Mouse (Mus musculus) intestine, postnatal 0 days (tissue): ENCODE results near the gene Uevld. TPM values are rescaled to one million over a fixed set of nuclear protein-coding genes. Genes with fewer than 3 reads are reported as not detected.

Experiments
- ATAC-seq: fragments of 200-750 bp; cut with Nextera tagmentation; 2 replicates; pipeline ENCODE4 v1.8.0; 2017; ENCODE audit warnings: mild to moderate bottlenecking, moderate TSS enrichment, moderate library complexity
- H3K27ac ChIP-seq: fragments of 300-500 bp; sonication (generic); 2 replicates; pipeline ENCODE4 v1.5.1; 2014; ENCODE audit warnings: mild to moderate bottlenecking, low read depth, low read length, moderate library complexity
- H3K27me3 ChIP-seq: fragments of 300-500 bp; sonication (generic); replicated peaks from 2 replicates; pipeline ENCODE4 v1.6.1; 2014; ENCODE audit warnings: low read length, mixed read lengths; ENCODE audit not compliant: control insufficient read depth, insufficient read depth
- H3K36me3 ChIP-seq: fragments of 300-500 bp; sonication (generic); 2 replicates; pipeline ENCODE4 v1.6.1; 2014; ENCODE audit warnings: mild to moderate bottlenecking, moderate library complexity; ENCODE audit not compliant: control insufficient read depth, insufficient read depth
- H3K4me1 ChIP-seq: fragments of 300-500 bp; sonication (generic); replicated peaks from 2 replicates; pipeline ENCODE4 v1.6.1; 2014; ENCODE audit warnings: antibody characterized with exemption, low read length, mixed read lengths; ENCODE audit not compliant: control insufficient read depth, insufficient read depth
- H3K4me2 ChIP-seq: fragments of 300-500 bp; sonication (generic); replicated peaks from 2 replicates; pipeline ENCODE4 v1.6.1; 2014; ENCODE audit warnings: low read depth, mild to moderate bottlenecking, moderate library complexity
- H3K4me3 ChIP-seq: fragments of 300-500 bp; sonication (generic); 2 replicates; pipeline ENCODE4 v1.5.1; 2014; ENCODE audit warnings: low read depth, low read length
- H3K9ac ChIP-seq: fragments of 300-500 bp; sonication (generic); 2 replicates; pipeline ENCODE4 v1.6.1; 2014; ENCODE audit warnings: mild to moderate bottlenecking, low read depth, low read length
- H3K9me3 ChIP-seq: fragments of 300-500 bp; sonication (generic); 2 replicates; pipeline ENCODE4 v1.6.1; 2016; ENCODE audit warnings: mixed run types; ENCODE audit not compliant: control insufficient read depth
- CTCF ChIP-seq: sonication (generic); IDR thresholded peaks from 2 replicates; pipeline ENCODE4 v1.5.1; 2016; ENCODE audit warnings: low read depth, mild to moderate bottlenecking, control low read depth, antibody characterized with exemption, moderate library complexity
- WGBS: fragments of 180-500 bp; shearing (Covaris S2); extraction: QIAGEN DNeasy Blood & Tissue Kit; methylation state at CpG from one replicate; pipeline ENCODE4 v1.1.7; 2014; 5-methylcytosine and 5-hydroxymethylcytosine counted together
- polyA plus RNA-seq: library from polyadenylated mRNA; unstranded; fragments of >200 nt; fragmentation: Nextera tagmentation; extraction: Ambion mirVana; gene quantifications from 2 replicates; pipeline ENCODE4 v1.2.1, GENCODE M21; 2015

Uevld gene
- 4.2 and 4.9 TPM in 2 replicates for polyA plus RNA-seq

DNA sequence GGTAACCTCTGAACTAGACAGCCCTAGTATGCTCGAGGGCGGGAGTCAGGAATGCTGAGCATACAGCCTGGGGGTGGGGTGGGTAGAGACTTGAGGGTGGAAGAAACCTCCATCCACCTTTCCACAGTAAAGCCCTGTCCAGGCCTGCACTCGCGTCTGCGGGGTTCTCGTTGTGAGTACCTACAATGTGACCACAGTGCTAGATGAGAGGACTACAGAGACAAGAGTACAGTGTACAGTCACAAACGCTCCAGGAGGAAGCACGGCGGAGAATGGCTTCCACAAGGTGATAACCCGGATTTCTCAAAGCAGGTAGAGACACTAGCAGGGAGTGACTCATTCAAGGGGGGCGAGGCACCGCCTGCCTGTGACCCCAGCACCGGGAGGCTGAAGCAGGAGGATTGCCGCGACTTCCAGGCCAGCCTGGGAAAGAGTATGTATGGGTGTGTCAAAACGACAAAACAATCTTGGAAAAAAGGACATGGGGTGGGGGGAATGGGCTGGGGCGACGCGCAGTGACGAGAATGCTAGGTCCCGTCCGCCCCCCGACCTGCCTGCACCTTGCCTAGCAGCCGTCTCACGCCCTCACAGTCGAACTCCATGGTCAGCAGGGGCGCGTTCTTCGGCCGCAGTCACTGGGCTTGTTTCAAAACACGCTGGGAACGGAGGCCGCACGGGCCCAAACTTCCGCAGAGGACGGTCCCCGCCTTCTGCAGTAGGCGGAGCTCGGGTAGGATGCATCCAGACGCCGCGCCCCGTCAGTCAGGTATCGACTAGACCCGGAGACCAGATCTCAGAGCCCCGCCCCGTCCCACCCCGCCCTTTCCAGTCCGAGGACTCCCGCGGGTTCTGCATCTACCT, at the start of gene Uevld:
Uevld (minus strand) TSS at position 697 of the 861 bp plus-strand sequence.
- Histone ChIP-seq H3K27me3 (no peaks in the 10 kb centered on the region), H3K4me3 (peak within 1 kb of the TSS; percentile 78), H3K9me3 (no peaks in the 10 kb centered on the region), H3K36me3 (peaks cover 14% of the 10 kb centered on the region; the same call in 1 of the 2 replicates), H3K27ac (peak within 1 kb of the TSS; percentile 41), H3K9ac (peak within 1 kb of the TSS; percentile 74), H3K4me2 (peak within 1 kb of the TSS; percentile 95), H3K4me1 (no peaks in the 10 kb centered on the region)
- under 1% methylated on average over 51 of the region's 51 CpGs for WGBS
- peak; percentile 57 for TF ChIP-seq CTCF
- peak; percentile 93 for ATAC-seq

DNA sequence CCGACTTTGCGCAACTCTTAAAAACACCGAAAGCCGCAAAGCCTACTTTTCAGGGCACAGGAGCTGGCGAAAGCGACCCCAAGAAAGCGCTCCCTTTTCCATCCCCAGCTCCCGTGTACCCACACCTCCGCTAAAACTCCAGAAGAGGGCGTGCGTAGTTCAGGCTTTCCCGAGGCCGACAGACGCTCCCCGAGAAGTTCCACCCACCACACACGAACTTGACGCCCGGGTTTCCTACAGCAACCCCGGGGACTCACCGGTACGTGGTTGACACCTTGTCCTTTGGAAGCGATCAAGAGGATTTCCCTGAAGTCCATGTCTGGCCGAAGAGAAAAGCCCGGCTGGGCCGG, 49.5 kb upstream of the Uevld start:
- TF ChIP-seq CTCF, result peak; percentile 75
- no peaks in the 10 kb centered on the region for H3K9me3 ChIP-seq
- H3K27ac ChIP-seq, result peak overlapping the region; percentile 98
- peak overlapping the region; percentile 72 for H3K9ac ChIP-seq
- H3K4me3 ChIP-seq, result peak overlapping the region; percentile 82
- under 1% methylated on average over 25 of the region's 25 CpGs for WGBS
- H3K4me2 ChIP-seq, result peak overlapping the region; percentile 74
- H3K36me3 ChIP-seq, result no peaks in the 10 kb centered on the region
- no peaks in the 10 kb centered on the region for H3K4me1 ChIP-seq
- H3K27me3 ChIP-seq, result no peaks in the 10 kb centered on the region
- ATAC-seq, result peak; percentile 69

DNA sequence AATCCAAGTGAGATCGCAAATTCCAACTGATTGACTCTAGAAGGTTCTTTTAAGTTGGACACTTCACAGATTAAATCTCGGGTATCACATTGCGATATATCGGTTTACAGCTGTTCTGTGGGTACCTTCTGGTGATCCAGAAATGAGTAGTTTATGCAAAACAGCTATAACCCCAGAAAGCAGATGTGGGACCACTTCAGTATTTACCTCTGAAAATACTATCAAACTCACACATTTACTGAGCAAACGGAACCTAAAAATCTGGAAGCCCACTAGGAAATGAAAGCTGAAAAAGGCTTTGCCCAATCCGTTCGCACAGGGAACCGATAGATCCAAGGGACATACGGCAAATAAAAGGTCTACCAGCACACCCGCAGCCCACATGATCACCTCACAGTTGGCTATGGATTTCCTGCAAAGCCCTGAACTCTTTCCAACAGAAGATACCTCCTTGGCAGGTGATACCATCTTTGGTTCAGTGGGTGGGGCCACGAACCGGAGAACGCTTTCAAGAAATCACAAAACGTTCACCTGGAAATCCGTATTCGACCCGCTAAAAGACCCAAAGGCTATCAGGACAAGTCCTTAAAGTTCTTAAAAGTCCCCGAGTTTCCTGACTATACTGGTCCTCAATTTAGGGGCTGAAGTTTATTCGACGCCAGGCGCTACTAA, 48.9 kb upstream of the Uevld start:
- H3K27me3 ChIP-seq, result no peaks in the 10 kb centered on the region
- no peak for TF ChIP-seq CTCF
- ATAC-seq, result no peak

DNA sequence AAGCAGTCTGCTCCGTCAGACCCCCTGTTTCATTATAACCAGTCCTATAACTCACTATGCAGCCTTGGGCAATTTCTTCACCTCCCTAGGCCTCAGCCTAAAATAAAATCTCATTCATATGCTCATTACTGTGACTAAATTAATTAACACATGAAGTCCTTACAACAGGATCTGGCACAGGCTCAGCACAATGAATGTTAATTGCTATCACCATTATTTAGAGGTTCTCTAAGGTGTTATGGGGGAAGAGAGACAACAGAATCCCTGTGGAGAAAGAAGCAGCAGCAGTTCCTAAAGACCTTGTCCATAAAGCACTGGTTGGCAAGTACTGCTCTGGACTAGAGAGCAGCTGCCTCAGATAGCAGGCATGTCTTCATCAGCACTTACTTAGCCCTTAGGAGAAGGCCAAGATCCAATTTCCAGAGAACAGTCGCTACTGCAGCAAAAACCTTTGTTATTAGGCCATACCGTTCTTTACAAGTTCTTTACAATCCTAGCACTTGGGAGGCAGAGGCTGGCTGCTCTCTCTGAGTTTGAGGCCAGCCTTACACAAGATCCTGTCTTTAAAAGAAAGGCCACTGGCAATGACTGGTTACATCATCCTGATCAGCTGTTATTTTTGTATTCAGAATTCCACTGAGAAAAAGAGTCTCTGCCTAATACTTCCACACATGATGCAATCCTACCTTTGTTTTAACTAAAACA, 45.2 kb upstream of the Uevld start:
- ATAC-seq, result no peak
- no peak for TF ChIP-seq CTCF

More for the DNA sequence above, 48.9 kb upstream of the Uevld start:
- 9% methylated on average over 21 of the region's 21 CpGs for WGBS
- peak overlapping the region; percentile 72 for H3K9ac ChIP-seq
- H3K4me3 ChIP-seq, result peak overlapping the region; percentile 82
- H3K36me3 ChIP-seq, result no peaks in the 10 kb centered on the region
- no peaks in the 10 kb centered on the region for H3K4me1 ChIP-seq
- H3K4me2 ChIP-seq, result peak overlapping the region; percentile 74
- no peaks in the 10 kb centered on the region for H3K9me3 ChIP-seq
- H3K27ac ChIP-seq, result peak overlapping the region; percentile 98

DNA sequence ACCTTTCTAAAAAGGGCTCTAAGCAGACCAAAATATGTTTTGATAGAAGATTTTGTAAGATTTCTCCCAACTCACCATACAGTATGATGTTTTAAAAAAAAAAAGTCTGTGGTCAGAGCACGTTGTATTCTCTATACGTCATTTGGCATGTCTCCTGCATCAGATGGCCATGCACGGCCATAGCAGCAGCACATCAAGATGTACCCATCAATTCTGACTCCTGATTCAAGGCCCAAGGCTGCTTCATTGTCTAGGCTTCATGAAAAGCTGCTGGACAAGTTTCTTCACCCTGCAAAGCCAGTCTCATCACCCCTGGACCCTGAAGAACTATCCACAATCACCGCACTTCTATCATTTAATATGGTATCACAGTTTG, 43.6 kb upstream of the Uevld start:
- TF ChIP-seq CTCF, result no peak
- no peak for ATAC-seq
- WGBS, result 64% methylated on average over 4 of the region's 4 CpGs
- H3K27ac ChIP-seq, result no peak overlapping the region
- H3K27me3 ChIP-seq, result no peaks in the 10 kb centered on the region
- no peak overlapping the region for H3K4me2 ChIP-seq
- H3K9ac ChIP-seq, result no peak overlapping the region
- peaks cover 19% of the 10 kb centered on the region for H3K36me3 ChIP-seq
- H3K4me3 ChIP-seq, result no peak overlapping the region
- peaks cover 11% of the 10 kb centered on the region; the same call in 1 of the 2 replicates for H3K4me1 ChIP-seq
- no peaks in the 10 kb centered on the region for H3K9me3 ChIP-seq

More for the DNA sequence above, 45.2 kb upstream of the Uevld start:
- Histone ChIP-seq H3K27me3 (no peaks in the 10 kb centered on the region), H3K9ac (no peak overlapping the region), H3K9me3 (no peaks in the 10 kb centered on the region), H3K36me3 (0 out of 2 replicates have a peak, but pooled peaks cover 4% of the 10 kb centered on the region), H3K27ac (no peak overlapping the region), H3K4me3 (no peak overlapping the region), H3K4me2 (no peak overlapping the region), H3K4me1 (peaks cover 11% of the 10 kb centered on the region; the same call in 1 of the 2 replicates)
- WGBS, result 61% methylated on average over 3 of the region's 3 CpGs
